Mouse (Mus musculus) brain, embryonic 14.5 days (tissue): Measurements from ENCODE around the gene Man2a1. TPM values are rescaled to one million over a fixed set of nuclear protein-coding genes. Genes with fewer than 3 reads are reported as not detected.

Experiments
- DNase-seq: peaks from one replicate; pipeline ENCODE4 v3.0.0-alpha.2; 2011; ENCODE audit warnings: low read depth
- CTCF ChIP-seq: fragments of 200-500 bp; IDR thresholded peaks from 2 replicates; pipeline ENCODE4 v1.5.1; 2012; ENCODE audit warnings: inconsistent platforms, mild to moderate bottlenecking, moderate library complexity, borderline replicate concordance; ENCODE audit not compliant: insufficient read depth, insufficient read length; ENCODE audit errors: extremely low read depth
- POLR2A ChIP-seq: fragments of 200-500 bp; IDR thresholded peaks from 2 replicates; pipeline ENCODE4 v1.6.1; 2012; ENCODE audit warnings: mild to moderate bottlenecking, inconsistent platforms, borderline replicate concordance; ENCODE audit not compliant: poor library complexity, insufficient read depth, insufficient read length, severe bottlenecking; ENCODE audit errors: extremely low read depth
- polyA plus RNA-seq: library from polyadenylated mRNA; depleted of rRNA; stranded (reverse); fragments of >200 nt; gene quantifications from 2 replicates; pipeline ENCODE4 v1.2.3, GENCODE M21; 2012

Man2a1 gene
- polyA plus RNA-seq, 1 experiment, result 16.6 TPM

GRCm38 (mm10) chr17:64608228-64608627, 7.7 kb downstream of the Man2a1 start:
- TF ChIP-seq CTCF, result no peak
- TF ChIP-seq POLR2A, result no peak
- no peak for DNase-seq

- TF ChIP-seq CTCF, result no peak
- TF ChIP-seq POLR2A, result no peak
- DNase-seq, result no peak
Measured at GRCm38 (mm10) chr17:64608923-64609598, 8.5 kb downstream of the Man2a1 start.

- TF ChIP-seq POLR2A (no peak), CTCF (no peak)
- no peak for DNase-seq
Measured at GRCm38 (mm10) chr17:64609741-64610140, 9.2 kb downstream of the Man2a1 start.

DNA sequence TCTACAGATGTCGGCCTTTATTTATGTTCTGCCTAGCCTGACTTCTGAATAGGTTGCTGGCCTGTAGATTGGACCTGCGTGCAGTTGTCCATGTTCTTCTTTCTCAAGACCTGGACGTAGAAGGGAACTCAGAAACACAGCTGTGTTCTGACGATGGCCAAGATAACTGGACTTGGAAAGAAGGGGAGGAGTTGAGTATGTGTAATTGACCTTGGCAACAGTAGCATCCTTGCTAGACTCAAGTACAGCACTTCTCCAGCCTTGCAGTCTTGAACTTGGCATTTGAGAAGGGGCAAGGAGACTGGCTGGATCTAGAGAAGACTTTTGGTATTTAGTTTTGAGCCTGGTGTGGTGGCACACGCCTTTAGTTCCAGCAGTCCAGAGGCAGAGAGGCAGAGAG, 10.9 kb downstream of the Man2a1 start:
- TF ChIP-seq POLR2A, result no peak
- TF ChIP-seq CTCF, result no peak
- DNase-seq, result no peak

DNA sequence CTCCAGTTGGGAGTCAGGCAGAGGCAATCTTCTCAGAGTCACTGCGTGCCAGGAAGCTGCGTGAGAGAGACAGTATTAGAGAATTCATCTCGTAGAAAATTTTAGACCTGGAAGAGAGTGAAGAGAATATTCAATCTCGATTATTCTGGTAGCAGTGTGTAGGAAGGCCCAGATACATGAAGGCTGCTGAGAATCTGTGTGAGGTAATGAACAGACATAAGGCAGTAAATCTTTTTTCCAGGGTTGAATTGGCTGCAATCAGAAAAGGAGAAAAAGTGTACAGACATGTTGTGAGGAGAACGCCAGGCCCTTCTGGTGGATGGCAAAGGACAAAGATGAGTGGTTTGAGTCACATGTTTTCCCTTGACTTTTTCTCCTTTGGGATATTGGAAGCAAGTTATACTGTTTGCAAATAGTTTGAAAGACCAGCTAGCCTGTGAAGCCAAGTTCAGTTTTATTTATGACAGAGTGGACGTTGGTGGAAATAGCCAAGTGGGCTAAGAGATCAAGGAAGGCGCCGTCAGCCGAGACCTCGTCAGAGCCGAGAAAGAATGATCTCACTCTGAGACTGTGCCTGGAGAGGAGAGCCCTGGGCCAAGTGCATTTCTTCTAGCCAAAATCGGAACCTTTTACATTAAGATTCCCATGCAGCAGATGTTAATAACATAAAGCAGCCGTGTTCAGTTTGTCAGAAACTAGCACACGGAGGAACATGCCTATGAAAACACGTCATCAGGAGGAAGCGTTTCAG, 11.8 kb downstream of the Man2a1 start:
- DNase-seq, result no peak
- TF ChIP-seq CTCF (no peak), POLR2A (no peak)

DNA sequence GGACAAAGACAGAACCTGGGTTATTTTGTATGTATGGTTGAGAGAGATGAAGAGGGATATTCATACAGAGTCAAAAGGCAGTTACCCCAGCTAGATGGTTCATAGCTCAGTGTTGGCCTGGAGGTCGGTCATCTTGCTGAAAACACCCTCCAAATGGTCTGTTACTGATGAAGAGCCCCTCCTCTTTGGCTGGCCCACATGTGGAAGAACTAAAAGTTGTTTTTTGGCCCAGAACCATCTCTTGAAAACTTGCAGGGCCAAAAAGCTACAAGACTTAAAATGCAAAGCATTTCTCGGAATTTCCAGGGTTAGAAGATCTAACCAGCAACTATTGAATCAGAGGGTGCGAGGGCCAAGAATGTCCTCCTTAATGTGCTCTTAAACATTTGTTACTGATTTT, 12.4 kb downstream of the Man2a1 start:
- TF ChIP-seq CTCF, result no peak
- no peak for TF ChIP-seq POLR2A
- DNase-seq, result no peak

DNA sequence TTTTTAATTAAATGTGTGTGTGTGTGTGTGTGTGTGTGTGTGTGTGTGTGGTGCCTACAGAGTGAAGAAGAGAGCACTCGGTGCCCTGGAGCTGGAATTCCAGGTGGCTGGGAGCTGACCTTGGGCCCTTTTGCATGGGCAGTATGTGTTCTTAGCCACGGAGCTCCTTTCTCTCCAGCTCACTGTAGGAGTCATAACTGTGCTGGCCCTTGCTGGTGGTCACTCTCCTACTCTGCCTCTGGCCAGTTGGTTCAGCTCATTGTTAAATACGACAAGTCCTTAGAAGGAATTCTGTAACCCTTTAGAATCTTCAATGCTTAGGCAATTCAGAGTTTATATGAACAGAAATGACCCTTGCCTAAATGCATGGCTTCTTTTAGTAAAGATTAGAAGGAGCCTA, 12.8 kb downstream of the Man2a1 start:
- DNase-seq, result no peak
- no peak for TF ChIP-seq POLR2A
- TF ChIP-seq CTCF, result no peak

- no peak for DNase-seq
- TF ChIP-seq POLR2A, result no peak
- no peak for TF ChIP-seq CTCF
Measured at GRCm38 (mm10) chr17:64614804-64615203, 14.3 kb downstream of the Man2a1 start.

- no peak for DNase-seq
- no peak for TF ChIP-seq CTCF
- TF ChIP-seq POLR2A, result no peak
Measured at GRCm38 (mm10) chr17:64615420-64615819, 14.9 kb downstream of the Man2a1 start.

- TF ChIP-seq POLR2A (no peak), CTCF (no peak)
- DNase-seq, result no peak
Measured at GRCm38 (mm10) chr17:64616259-64616658, 15.7 kb downstream of the Man2a1 start.

- no peak for TF ChIP-seq CTCF
- no peak for TF ChIP-seq POLR2A
- DNase-seq, result no peak
Measured at GRCm38 (mm10) chr17:64617838-64618237, 17.3 kb downstream of the Man2a1 start.

DNA sequence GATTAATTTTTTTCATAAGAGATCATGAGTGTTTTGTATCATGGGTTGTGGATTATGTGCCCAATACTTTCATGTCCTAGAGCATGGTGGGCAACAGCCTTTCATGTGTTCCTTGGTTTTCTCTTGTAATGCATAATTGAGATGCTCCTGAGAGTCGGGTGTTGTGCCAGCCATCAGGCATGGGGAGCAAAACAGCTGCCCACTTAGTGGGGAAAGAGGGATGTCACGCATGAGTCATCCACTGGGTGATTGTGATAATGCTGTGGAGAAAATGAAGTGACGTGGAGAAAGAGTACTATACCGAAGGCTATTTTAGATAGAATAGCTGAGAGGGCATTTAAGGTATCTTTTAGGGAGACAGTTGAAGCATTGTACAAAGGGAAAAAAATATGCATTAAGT, 18.5 kb downstream of the Man2a1 start:
- TF ChIP-seq CTCF, result no peak
- TF ChIP-seq POLR2A, result no peak
- DNase-seq, result no peak
